Mouse (Mus musculus) ES-E14 (cell line): Measurements from ENCODE around the gene Irs1. TPM values are rescaled to one million over a fixed set of nuclear protein-coding genes. Genes with fewer than 3 reads are reported as not detected.

ENCODE experiments used
- DNase-seq: peaks from one replicate; pipeline ENCODE4 v3.0.0-alpha.2; 2013; ENCODE audit warnings: low read depth, low spot score
- H3K27ac ChIP-seq: 2 replicates; pipeline ENCODE4 v1.5.1; 2012; ENCODE audit warnings: low read depth, mild to moderate bottlenecking, low read length, moderate library complexity, mixed read lengths; ENCODE audit not compliant: poor library complexity, insufficient read depth, severe bottlenecking
- H3K36me3 ChIP-seq: 2 replicates; pipeline ENCODE4 v1.6.1; 2012; ENCODE audit warnings: mild to moderate bottlenecking, low read length, moderate library complexity, mixed read lengths; ENCODE audit not compliant: control insufficient read depth, poor library complexity, insufficient read depth, severe bottlenecking
- H3K4me1 ChIP-seq, 2 experiments: fragments of 150-350 bp in 1 of 2; sonication (generic) in 1 of 2; 2 replicates each; pipeline ENCODE4 v1.6.1; 2012; ENCODE audit warnings: low read length in 2 of 2, mild to moderate bottlenecking in 1 of 2, mixed read lengths in 1 of 2; ENCODE audit not compliant: control insufficient read depth in 2 of 2, insufficient read depth in 2 of 2, poor library complexity in 1 of 2
- H3K4me3 ChIP-seq, 2 experiments: fragments of 150-350 bp in 1 of 2; sonication (generic) in 1 of 2; 2 replicates each; pipeline ENCODE4 v1.5.1; 2012; ENCODE audit warnings: low read length in 2 of 2, low read depth in 1 of 2, mild to moderate bottlenecking in 1 of 2, mixed read lengths in 1 of 2; ENCODE audit not compliant: insufficient read depth in 1 of 2, poor library complexity in 1 of 2, severe bottlenecking in 1 of 2
- H3K9ac ChIP-seq: 2 replicates; pipeline ENCODE4 v1.6.1; 2012; ENCODE audit warnings: low read depth, mild to moderate bottlenecking, low read length, mixed read lengths; ENCODE audit not compliant: poor library complexity, insufficient read depth, severe bottlenecking
- H3K9me3 ChIP-seq: fragments of 150-350 bp; sonication (generic); 2 replicates; pipeline ENCODE4 v1.6.1; 2012; ENCODE audit warnings: low read depth, mild to moderate bottlenecking, low read length; ENCODE audit not compliant: control insufficient read depth, insufficient read depth
- CHD2 ChIP-seq: IDR thresholded peaks from 2 replicates; pipeline ENCODE4 v1.6.1; 2014; ENCODE audit warnings: mild to moderate bottlenecking, low read depth, low read length, inconsistent platforms
- HCFC1 ChIP-seq: IDR thresholded peaks from 2 replicates; pipeline ENCODE4 v1.6.1; 2012; ENCODE audit warnings: low read length, inconsistent platforms, borderline replicate concordance; ENCODE audit not compliant: insufficient read depth
- MAFK ChIP-seq: IDR thresholded peaks from 2 replicates; pipeline ENCODE4 v1.6.1; 2014; ENCODE audit warnings: mild to moderate bottlenecking, low read depth, low read length, inconsistent platforms; ENCODE audit not compliant: insufficient read depth
- ZC3H11A ChIP-seq: IDR thresholded peaks from 2 replicates; pipeline ENCODE4 v1.6.1; 2012; ENCODE audit warnings: low read depth, mild to moderate bottlenecking, inconsistent platforms, low read length, borderline replicate concordance
- ZNF384 ChIP-seq: IDR thresholded peaks from 2 replicates; pipeline ENCODE4 v1.6.1; 2012; ENCODE audit warnings: low read depth, low read length, inconsistent platforms
- in situ Hi-C, 2 experiments: fragments of 600-800 bp; cut with MboI; formaldehyde crosslinking; loops; one replicate each; pipeline ENCODE4 v1.15.1; 2025; ENCODE audit warnings: low sequenced_read_pairs in 2 of 2, inconsistent platforms in 1 of 2; ENCODE audit not compliant: unreplicated experiment in 2 of 2
- total RNA-seq: library from RNA; depleted of rRNA; stranded (reverse); fragments of 300-350 nt; gene quantifications from 2 replicates; pipeline ENCODE4 v1.2.3, GENCODE M21; 2012

Irs1 gene
- total RNA-seq, 1 experiment = 8.1 TPM

DNA sequence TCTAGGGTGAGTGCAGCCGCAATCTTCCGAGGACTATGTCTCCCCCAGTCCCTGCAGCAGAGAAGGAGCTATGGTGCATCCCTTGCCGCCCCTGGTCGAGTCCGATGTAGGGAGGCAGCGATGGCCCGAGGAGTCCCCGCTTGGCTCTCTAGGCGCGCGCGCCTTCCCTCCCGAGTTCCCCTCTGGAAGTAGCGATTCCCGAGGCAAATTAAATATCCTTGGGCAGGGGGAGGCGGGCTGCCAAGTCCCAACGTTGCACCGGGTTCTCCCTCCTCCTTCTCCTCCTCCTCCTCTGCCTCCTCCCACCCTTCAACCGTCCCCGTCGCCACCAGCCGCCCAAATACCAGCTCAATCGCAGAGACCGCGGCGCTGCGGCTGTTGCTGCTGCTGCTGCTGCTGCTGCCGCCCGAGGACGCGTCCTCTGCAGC lies 479 bp downstream of the Irs1 start:
- no peaks in the 10 kb centered on the region; the same call in 1 of the 2 replicates for H3K36me3 ChIP-seq

DNA sequence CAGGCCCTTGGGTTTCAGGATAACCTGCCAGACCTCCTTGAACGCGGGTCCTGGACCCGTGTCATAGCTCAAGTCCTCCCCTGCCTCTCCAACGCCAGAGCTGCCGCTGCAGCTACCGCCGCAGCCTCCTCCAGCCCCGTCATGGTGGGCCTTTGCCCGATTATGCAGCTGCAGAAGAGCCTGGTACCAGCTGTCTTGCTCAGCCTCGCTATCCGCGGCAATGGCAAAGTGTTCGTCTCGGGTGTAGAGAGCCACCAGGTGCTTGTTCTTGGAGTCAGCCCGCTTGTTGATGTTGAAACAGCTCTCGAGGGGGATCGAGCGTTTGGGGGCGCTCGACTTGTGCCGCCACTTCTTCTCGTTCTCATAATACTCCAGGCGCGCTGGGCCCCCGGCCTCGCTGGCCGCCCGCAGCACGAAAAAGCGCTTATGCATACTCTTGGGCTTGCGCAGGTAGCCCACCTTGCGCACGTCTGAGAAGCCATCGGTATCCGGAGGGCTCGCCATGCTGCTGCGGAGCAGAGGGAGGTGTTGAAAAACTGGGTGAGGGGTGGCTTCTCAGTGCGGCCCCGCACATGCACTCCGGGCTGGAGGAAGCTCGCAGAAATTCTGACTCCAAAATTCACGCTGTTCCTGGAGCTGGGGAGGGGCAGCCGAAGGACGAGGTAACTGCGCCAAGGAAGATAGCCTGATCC lies 1.1 kb downstream of the Irs1 start:
- Histone ChIP-seq H3K36me3 (no peaks in the 10 kb centered on the region; the same call in 1 of the 2 replicates), H3K4me1 (peaks cover 0 to 15% of the 10 kb centered on the region in 2 experiments; a peak in 1 of 4 replicates), H3K27ac (no peak overlapping the region), H3K9me3 (no peaks in the 10 kb centered on the region), H3K4me3 (peak overlapping the region; percentile 85 to 87), H3K9ac (peak overlapping the region; percentile 76)
- no peak for DNase-seq
- TF ChIP-seq HCFC1 (no peak), MAFK (no peak), CHD2 (no peak), ZC3H11A (no peak), ZNF384 (no peak)
- in situ Hi-C loops = loop anchor here in 1 of 2 experiments (25.0 kb wide), 1 partner anchor 978 kb away; no protein-coding TSS in a partner anchor

More for the DNA sequence above, 479 bp downstream of the Irs1 start:
- Histone ChIP-seq H3K4me3 (peak overlapping the region; percentile 85 to 87), H3K9ac (peak overlapping the region; percentile 76), H3K9me3 (no peaks in the 10 kb centered on the region), H3K4me1 (peaks cover 0 to 15% of the 10 kb centered on the region in 2 experiments; a peak in 1 of 4 replicates), H3K27ac (no peak overlapping the region)
- no peak for DNase-seq
- no peak for TF ChIP-seq ZNF384
- TF ChIP-seq CHD2 = no peak
- no peak for TF ChIP-seq MAFK
- TF ChIP-seq HCFC1 = no peak
- TF ChIP-seq ZC3H11A = no peak
- in situ Hi-C loops = loop anchor here in 1 of 2 experiments (25.0 kb wide), 1 partner anchor 978 kb away; no protein-coding TSS in a partner anchor

DNA sequence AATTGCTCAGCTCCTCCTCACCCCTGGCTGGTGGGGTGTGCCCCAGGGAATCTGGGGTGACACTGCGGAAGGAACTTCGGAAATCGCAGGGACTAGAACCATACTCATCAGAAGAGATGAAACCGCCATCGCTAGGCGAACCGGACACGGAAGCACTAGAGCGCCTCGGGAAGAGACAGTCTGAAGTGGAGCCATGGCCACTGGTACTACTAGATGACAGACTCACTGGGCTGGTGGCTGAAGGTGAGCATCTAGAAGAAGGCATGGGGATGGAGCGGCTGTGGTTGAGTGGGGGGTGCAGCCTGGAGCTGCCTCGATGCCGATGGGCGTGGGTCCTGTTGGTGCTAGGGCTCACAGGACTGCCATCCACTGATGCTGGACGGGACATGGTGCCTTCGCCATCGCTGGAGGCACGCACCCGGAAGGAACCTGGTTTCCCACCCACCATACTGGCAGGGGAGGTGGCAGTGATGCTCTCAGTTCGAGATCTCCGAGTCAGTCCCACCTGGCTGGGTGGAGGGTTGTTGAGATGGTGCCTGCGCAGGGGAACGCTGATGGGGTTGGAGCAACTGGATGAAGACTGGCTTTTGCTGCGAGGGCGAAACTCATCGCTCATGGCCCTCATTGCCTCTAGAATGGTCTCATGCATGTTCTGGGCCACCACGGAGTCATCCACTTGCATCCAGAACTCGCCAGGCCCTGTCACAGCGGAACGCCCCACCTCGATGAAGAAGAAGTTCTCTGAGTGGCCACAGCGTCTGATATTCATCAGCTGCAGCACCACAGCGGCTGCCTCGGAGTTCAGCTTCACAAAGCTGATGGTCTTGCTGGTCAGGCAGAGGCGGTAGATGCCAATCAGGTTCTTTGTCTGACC lies 1.9 kb downstream of the Irs1 start:
- in situ Hi-C loops = loop anchor here in 1 of 2 experiments (25.0 kb wide), 1 partner anchor 977 kb away; no protein-coding TSS in a partner anchor
- H3K9ac ChIP-seq = no peak overlapping the region; the same call in 1 of the 2 replicates
- no peaks in the 10 kb centered on the region; the same call in 1 of the 2 replicates for H3K36me3 ChIP-seq
- no peaks in the 10 kb centered on the region for H3K9me3 ChIP-seq
- H3K4me1 ChIP-seq = peaks cover 0 to 15% of the 10 kb centered on the region in 2 experiments; a peak in 1 of 4 replicates
- peak overlapping the region; percentile 85 to 87 for H3K4me3 ChIP-seq
- no peak for DNase-seq
- TF ChIP-seq MAFK (no peak), ZC3H11A (no peak), ZNF384 (no peak), HCFC1 (no peak), CHD2 (no peak)
- no peak overlapping the region for H3K27ac ChIP-seq

DNA sequence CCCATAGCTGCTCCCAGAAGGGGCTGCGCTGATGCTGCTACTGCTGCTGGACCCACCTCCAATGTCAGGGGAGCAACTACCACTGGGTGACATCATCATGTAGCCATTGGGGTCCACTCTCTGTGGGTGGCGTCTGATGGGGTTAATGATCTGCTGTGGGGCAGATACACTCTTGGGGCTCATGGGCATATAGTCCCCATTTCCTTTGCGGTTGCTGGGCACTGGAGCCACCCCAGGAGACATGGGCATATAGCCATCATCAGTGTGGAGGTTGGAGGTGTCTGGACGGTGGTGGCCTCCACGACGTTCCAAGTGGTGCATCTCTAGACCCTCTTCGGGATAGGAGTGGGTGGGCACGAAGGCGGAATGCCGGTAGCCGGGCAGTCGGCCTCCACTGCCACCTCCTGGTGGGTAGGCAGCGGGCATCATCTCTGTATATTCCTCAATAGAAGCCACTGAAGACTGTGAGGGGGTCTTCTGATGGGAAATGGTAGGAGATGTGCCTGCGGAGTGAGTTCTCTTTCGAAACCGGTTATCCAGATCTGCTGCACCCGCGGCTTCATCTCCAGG lies 2.7 kb downstream of the Irs1 start:
- Histone ChIP-seq H3K27ac (no peak overlapping the region), H3K9me3 (no peaks in the 10 kb centered on the region), H3K9ac (no peak overlapping the region), H3K36me3 (no peaks in the 10 kb centered on the region; the same call in 1 of the 2 replicates), H3K4me1 (peaks cover 0 to 17% of the 10 kb centered on the region in 2 experiments; a peak in 1 of 4 replicates), H3K4me3 (no peak overlapping the region)
- no peak for DNase-seq
- in situ Hi-C loops = loop anchor here in 1 of 2 experiments (25.0 kb wide), 1 partner anchor 976 kb away; no protein-coding TSS in a partner anchor
- TF ChIP-seq HCFC1 (no peak), ZC3H11A (no peak), MAFK (no peak), ZNF384 (no peak), CHD2 (no peak)
